Mouse (Mus musculus) spleen, adult 2 months (tissue): Measurements from ENCODE around the gene Prmt1.

Experiments
- CTCF ChIP-seq: fragments of 200-500 bp; IDR thresholded peaks from 2 replicates; pipeline ENCODE4 v1.5.1; 2011; ENCODE audit warnings: mild to moderate bottlenecking, inconsistent platforms; ENCODE audit not compliant: insufficient read depth, insufficient read length, insufficient replicate concordance; ENCODE audit errors: extremely low read depth
- POLR2A ChIP-seq: fragments of 200-500 bp; IDR thresholded peaks from 2 replicates; pipeline ENCODE4 v1.6.1; 2011; ENCODE audit warnings: low read depth, low read length, inconsistent platforms

DNA sequence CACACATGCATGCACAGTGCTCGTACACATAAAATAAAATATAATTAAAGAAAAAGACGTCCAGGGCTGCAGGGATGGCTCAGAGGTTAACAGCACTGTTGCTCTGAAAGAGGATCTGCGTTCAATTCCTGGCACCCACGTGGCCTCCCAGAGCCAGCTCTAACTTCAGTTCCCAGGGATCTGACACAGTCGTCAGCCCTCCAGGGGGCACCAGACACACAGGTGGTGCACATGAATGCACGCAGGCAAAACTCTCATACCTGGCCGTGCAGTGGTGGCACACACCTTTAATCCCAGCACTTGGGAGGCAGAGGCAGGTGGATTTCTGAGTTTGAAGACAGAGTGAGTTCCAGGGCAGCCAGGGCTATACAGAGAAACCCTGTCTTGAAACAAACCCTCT, 20.4 kb downstream of the Prmt1 start:
- TF ChIP-seq CTCF, result no peak
- TF ChIP-seq POLR2A, result no peak
